Mouse (Mus musculus): ENCODE measurements around the gene Pank3.

DNA sequence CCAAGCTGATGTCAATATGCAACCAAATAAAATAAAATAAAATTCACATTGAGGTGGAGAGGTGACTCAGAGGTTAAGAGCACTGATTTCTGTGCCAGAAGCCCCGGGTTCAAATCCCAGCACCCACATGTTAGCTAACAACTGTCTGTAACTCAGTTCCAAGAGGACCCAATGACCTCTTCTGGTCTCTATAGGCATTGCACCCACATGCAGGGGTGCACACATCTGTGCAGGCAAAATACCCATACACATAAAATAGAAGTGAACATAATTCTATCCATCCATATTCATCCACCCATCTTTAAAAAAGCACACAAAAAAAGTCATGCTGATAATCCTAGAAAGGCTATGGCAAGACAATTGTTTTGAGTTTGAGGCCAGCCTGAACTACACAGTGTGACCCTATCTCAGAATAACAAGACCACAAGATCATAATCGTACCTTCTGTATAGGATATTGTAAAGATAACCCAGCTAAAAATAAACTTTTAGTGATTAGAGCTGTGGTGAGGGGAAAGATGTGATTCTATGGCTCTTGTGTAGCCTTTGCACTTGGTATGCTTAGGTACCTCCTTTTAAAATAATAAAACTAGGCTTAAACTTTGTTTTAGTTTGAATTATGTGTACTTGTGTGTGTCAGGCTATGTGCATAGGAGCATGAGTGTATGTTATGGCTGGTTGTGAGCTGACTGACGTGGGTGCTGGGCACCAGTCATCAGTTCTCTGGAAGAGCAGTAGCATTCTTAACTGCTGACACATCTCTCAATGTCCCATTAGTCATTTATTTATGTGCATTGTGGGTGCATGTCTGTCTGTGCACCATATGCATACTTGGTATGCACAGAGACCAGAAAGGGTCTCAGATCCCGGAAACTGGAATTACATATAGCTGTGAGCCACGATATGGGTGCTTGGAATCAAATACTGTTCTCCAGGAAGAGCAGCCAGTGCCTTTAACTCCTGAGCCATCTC lies 68.2 kb downstream of the Pank3 start:
- TF ChIP-seq CTCF (IDR thresholded peaks at IDR 0.05; ENCODE audit: low read depth), result no peak
- no peak for TF ChIP-seq EP300 (IDR thresholded peaks at IDR 0.05; ENCODE audit: low read depth)
